Comparison of ENCODE assay signal across 9 mouse cellular contexts in the genomic region with DNA sequence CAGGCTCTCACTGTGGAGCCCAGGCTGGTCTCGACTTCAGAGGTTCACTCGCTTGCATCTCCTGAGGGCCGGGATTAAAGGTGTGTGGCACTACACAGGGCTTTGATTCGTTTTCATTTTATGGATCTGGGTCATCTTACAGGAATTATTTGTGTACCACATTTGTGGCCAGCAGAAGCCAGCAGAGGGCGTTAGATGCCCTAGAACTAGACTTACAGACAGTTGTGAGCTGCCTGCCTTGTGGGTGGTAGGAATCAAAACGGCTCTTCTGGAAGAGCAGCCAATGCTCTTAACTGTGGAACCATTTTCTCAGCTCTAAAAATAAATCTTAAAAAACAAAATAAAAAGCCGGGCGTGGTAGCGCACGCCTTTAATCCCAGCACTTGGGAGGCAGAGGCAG. TPM values are rescaled to one million over a fixed set of nuclear protein-coding genes. Genes with fewer than 3 reads are reported as not detected.
DNase-seq lines count a peak whose midpoint lies in the region; ATAC-seq lines count a peak whose summit lies in the region.
"Had no signal": no experiment of that assay in that cellular context is flagged by ENCODE, and none has a peak within 500 bp of the region (broad histone marks: within the 10 kb centered on the region; RNA-seq: fewer than 3 reads in every experiment).

No protein-coding gene starts in this region.

- no peak overlapping the region for H3K4me3 ChIP-seq in forebrain, embryonic 11.5 days (ENCODE audit: low read depth, low read length)
- H3K4me3 ChIP-seq in forebrain, embryonic 12.5 days (replicated peaks), result no peak overlapping the region
- no peak overlapping the region for H3K4me3 ChIP-seq in heart, embryonic 10.5 days
- H3K4me3 ChIP-seq: liver, embryonic 15.5 days had no signal

- no peak overlapping the region for H3K9ac ChIP-seq in forebrain, embryonic 11.5 days (ENCODE audit: low read length)
- no peak overlapping the region for H3K9ac ChIP-seq in forebrain, embryonic 12.5 days
- H3K9ac ChIP-seq: liver, embryonic 15.5 days had no signal

- no peaks in the 10 kb centered on the region for H3K9me3 ChIP-seq in forebrain, embryonic 11.5 days (ENCODE audit: control insufficient read depth, low read length)
- no peaks in the 10 kb centered on the region for H3K9me3 ChIP-seq in forebrain, embryonic 12.5 days
- no peaks in the 10 kb centered on the region for H3K9me3 ChIP-seq in heart, embryonic 10.5 days
- H3K9me3 ChIP-seq: liver, embryonic 15.5 days had no signal

- no peaks in the 10 kb centered on the region for H3K27me3 ChIP-seq in forebrain, embryonic 11.5 days (ENCODE audit: control insufficient read depth, insufficient read depth, low read length)
- no peaks in the 10 kb centered on the region for H3K27me3 ChIP-seq in forebrain, embryonic 12.5 days
- 0 out of 2 replicates have a peak, but pooled peaks cover 11% of the 10 kb centered on the region for H3K27me3 ChIP-seq in heart, embryonic 10.5 days (ENCODE audit: insufficient read depth, poor library complexity, severe bottlenecking)

- no peaks in the 10 kb centered on the region for H3K36me3 ChIP-seq in forebrain, embryonic 11.5 days (ENCODE audit: control insufficient read depth, insufficient read depth, low read length)
- H3K36me3 ChIP-seq in forebrain, embryonic 12.5 days (replicated peaks), result no peaks in the 10 kb centered on the region
- no peaks in the 10 kb centered on the region for H3K36me3 ChIP-seq in heart, embryonic 10.5 days
- H3K36me3 ChIP-seq: liver, embryonic 15.5 days had no signal

- no peak for ATAC-seq in forebrain, embryonic 11.5 days (replicated peaks; ENCODE audit: low FRiP score)
- ATAC-seq in forebrain, embryonic 12.5 days (ENCODE audit: low FRiP score), result no peak

- H3K27ac ChIP-seq in forebrain, embryonic 11.5 days (ENCODE audit: low read depth, low read length), result no peak overlapping the region
- H3K27ac ChIP-seq in forebrain, embryonic 12.5 days, result no peak overlapping the region
- no peak overlapping the region for H3K27ac ChIP-seq in heart, embryonic 10.5 days
- H3K27ac ChIP-seq: liver, embryonic 15.5 days had no signal

- peak; percentile 75 for DNase-seq in forebrain, embryonic 11.5 days (ENCODE audit: low spot score)
- peak; percentile 24 for DNase-seq in A20 (ENCODE audit: low read depth, low spot score)
- DNase-seq in cerebellum, adult 9-10 months, result peak; percentile 84
- peak; percentile 44 to 59 for DNase-seq in kidney, postnatal 4 days
- DNase-seq in retina, postnatal 1 day, result peak; percentile 76
- DNase-seq in thymus, postnatal 25 days, result no peak
- no peak for DNase-seq in heart, embryonic 10.5 days (ENCODE audit: low spot score)

- WGBS in forebrain, embryonic 11.5 days, result 48% methylated on average over 10 of the region's 10 CpGs
- WGBS in forebrain, embryonic 12.5 days, result 49% methylated on average over 10 of the region's 10 CpGs
- 34% methylated on average over 10 of the region's 10 CpGs for WGBS in heart, embryonic 10.5 days

- no peak overlapping the region for H3K4me2 ChIP-seq in forebrain, embryonic 11.5 days (ENCODE audit: low read depth, low read length, severe bottlenecking)
- no peak overlapping the region for H3K4me2 ChIP-seq in forebrain, embryonic 12.5 days
- H3K4me2 ChIP-seq: liver, embryonic 15.5 days had no signal

- H3K4me1 ChIP-seq in forebrain, embryonic 11.5 days (replicated peaks; ENCODE audit: control insufficient read depth, insufficient read depth, low read length), result no peaks in the 10 kb centered on the region
- no peaks in the 10 kb centered on the region for H3K4me1 ChIP-seq in forebrain, embryonic 12.5 days
- no peaks in the 10 kb centered on the region for H3K4me1 ChIP-seq in heart, embryonic 10.5 days
- H3K4me1 ChIP-seq: liver, embryonic 15.5 days had no signal

RNA-seq across cellular contexts. Expression of a gene that starts 18.8 kb away (rescaled TPM):
- 60.1 and 67.2 TPM in 2 replicates for polyA plus RNA-seq in forebrain, embryonic 11.5 days (2014; fragmentation: Nextera tagmentation; extraction: Ambion mirVana)
- polyA plus RNA-seq in forebrain, embryonic 12.5 days (2016; fragmentation: Nextera tagmentation; extraction: Ambion mirVana), result 57.8 and 63.0 TPM in 2 replicates
- 53.1 and 61.9 TPM in 2 replicates for polyA plus RNA-seq in heart, embryonic 10.5 days (2016; fragmentation: Nextera tagmentation; extraction: Ambion mirVana)

RNA-seq across cellular contexts. Expression of a gene that starts 28.8 kb away (rescaled TPM):
- polyA plus RNA-seq in forebrain, embryonic 11.5 days (2014; fragmentation: Nextera tagmentation; extraction: Ambion mirVana), result 8.5 and 12.0 TPM in 2 replicates
- 11.4 and 13.3 TPM in 2 replicates for polyA plus RNA-seq in forebrain, embryonic 12.5 days (2016; fragmentation: Nextera tagmentation; extraction: Ambion mirVana)
- 4.4 and 7.2 TPM in 2 replicates for polyA plus RNA-seq in heart, embryonic 10.5 days (2016; fragmentation: Nextera tagmentation; extraction: Ambion mirVana)

RNA-seq across cellular contexts. Expression of a gene that starts 54.2 kb away (rescaled TPM):
- polyA plus RNA-seq in forebrain, embryonic 11.5 days (2014; fragmentation: Nextera tagmentation; extraction: Ambion mirVana), result 4.6 and 4.9 TPM in 2 replicates
- 4.5 and 5.4 TPM in 2 replicates for polyA plus RNA-seq in forebrain, embryonic 12.5 days (2016; fragmentation: Nextera tagmentation; extraction: Ambion mirVana)
- polyA plus RNA-seq in heart, embryonic 10.5 days (2016; fragmentation: Nextera tagmentation; extraction: Ambion mirVana), result 2.1 and 2.2 TPM in 2 replicates

Comparison
In these comparisons a context has a peak if more than half of its experiments do, and no peak if none do; other contexts are left out.
1. DNase-seq: peak in forebrain, embryonic 11.5 days (single experiment), A20 (single experiment), cerebellum, adult 9-10 months (single experiment), kidney, postnatal 4 days (2 of 2) and retina, postnatal 1 day (single experiment); none in thymus, postnatal 25 days (single experiment) and heart, embryonic 10.5 days (single experiment).